Mouse (Mus musculus) embryonic facial prominence, embryonic 10.5 days (tissue): ENCODE results near the gene Nkd2. TPM values are rescaled to one million over a fixed set of nuclear protein-coding genes. Genes with fewer than 3 reads are reported as not detected.
A peak's percentile ranks its signal among the peaks of the same experiment; 100 is the strongest.

Source experiments
- DNase-seq: peaks from one replicate; pipeline ENCODE4 v3.0.0-alpha.2; 2017; ENCODE audit warnings: low spot score
- H3K27ac ChIP-seq: fragments of 300-500 bp; sonication (generic); replicated peaks from 2 replicates; pipeline ENCODE4 v1.5.1; 2016; ENCODE audit warnings: mild to moderate bottlenecking
- H3K27me3 ChIP-seq: fragments of 300-500 bp; sonication (generic); replicated peaks from 2 replicates; pipeline ENCODE4 v1.6.1; 2016; ENCODE audit warnings: low read depth, mild to moderate bottlenecking; ENCODE audit not compliant: poor library complexity, severe bottlenecking
- H3K36me3 ChIP-seq: fragments of 300-500 bp; sonication (generic); replicated peaks from 2 replicates; pipeline ENCODE4 v1.6.1; 2016; ENCODE audit warnings: mild to moderate bottlenecking, moderate library complexity
- H3K4me1 ChIP-seq: fragments of 300-500 bp; sonication (generic); 2 replicates; pipeline ENCODE4 v1.6.1; 2016
- H3K4me3 ChIP-seq: fragments of 300-500 bp; sonication (generic); 2 replicates; pipeline ENCODE4 v1.5.1; 2016; ENCODE audit warnings: mild to moderate bottlenecking, moderate library complexity
- H3K9me3 ChIP-seq: fragments of 300-500 bp; sonication (generic); 2 replicates; pipeline ENCODE4 v1.6.1; 2016; ENCODE audit warnings: mild to moderate bottlenecking
- WGBS: fragments of 180-500 bp; shearing (Covaris S2); methylation state at CpG from one replicate; pipeline ENCODE4 v1.1.7; 2016; 5-methylcytosine and 5-hydroxymethylcytosine counted together
- polyA plus RNA-seq: library from polyadenylated mRNA; unstranded; fragments of >200 nt; fragmentation: Nextera tagmentation; extraction: Ambion mirVana; gene quantifications from 2 replicates; pipeline ENCODE4 v1.2.1, GENCODE M21; 2016

Gene Nkd2
- 20.8 and 26.2 TPM in 2 replicates for polyA plus RNA-seq

GRCm38 (mm10) chr13:73847465-73847836 lies at the start of gene Nkd2:
Nkd2 (minus strand) TSS chr13:73847631.
- Histone ChIP-seq H3K4me3 (peak within 1 kb of the TSS; percentile 81), H3K9me3 (no peaks in the 10 kb centered on the region), H3K27me3 (peaks cover 47% of the 10 kb centered on the region), H3K27ac (peak within 1 kb of the TSS; percentile 86), H3K4me1 (peaks cover 36% of the 10 kb centered on the region), H3K36me3 (peaks cover 10% of the 10 kb centered on the region)
- DNase-seq, result peak; percentile 92
- under 1% methylated on average over 38 of the region's 38 CpGs for WGBS

GRCm38 (mm10) chr13:73892493-73893178 lies 45.2 kb upstream of the Nkd2 start:
- no peaks in the 10 kb centered on the region for H3K27me3 ChIP-seq
- H3K4me3 ChIP-seq, result no peak overlapping the region
- H3K27ac ChIP-seq, result peak overlapping the region; percentile 80
- 25% methylated on average over 6 of the region's 6 CpGs for WGBS
- DNase-seq, result peak; percentile 41
- H3K4me1 ChIP-seq, result peaks cover 36% of the 10 kb centered on the region
- no peaks in the 10 kb centered on the region for H3K9me3 ChIP-seq
- H3K36me3 ChIP-seq, result no peaks in the 10 kb centered on the region

- peaks cover 41% of the 10 kb centered on the region for H3K4me1 ChIP-seq
- 35% methylated on average over 4 of the region's 4 CpGs for WGBS
- H3K27ac ChIP-seq, result peak overlapping the region; percentile 76
- H3K36me3 ChIP-seq, result no peaks in the 10 kb centered on the region
- peak; percentile 78 for DNase-seq
- H3K27me3 ChIP-seq, result no peaks in the 10 kb centered on the region
- H3K4me3 ChIP-seq, result no peak overlapping the region
- no peaks in the 10 kb centered on the region for H3K9me3 ChIP-seq
These were observed 40.0 kb upstream of the Nkd2 start for GRCm38 (mm10) chr13:73887415-73887874.

GRCm38 (mm10) chr13:73886601-73887000 lies 39.2 kb upstream of the Nkd2 start:
- 44% methylated on average over 5 of the region's 5 CpGs for WGBS
- H3K4me3 ChIP-seq, result no peak overlapping the region
- no peaks in the 10 kb centered on the region for H3K27me3 ChIP-seq
- no peaks in the 10 kb centered on the region for H3K9me3 ChIP-seq
- peak overlapping the region; percentile 76 for H3K27ac ChIP-seq
- peaks cover 35% of the 10 kb centered on the region for H3K4me1 ChIP-seq
- DNase-seq, result peak; percentile 36
- H3K36me3 ChIP-seq, result no peaks in the 10 kb centered on the region

- H3K27ac ChIP-seq, result peak overlapping the region; percentile 76
- WGBS, result 75% methylated on average over 4 of the region's 4 CpGs
These were observed 38.6 kb upstream of the Nkd2 start for GRCm38 (mm10) chr13:73886066-73886465.

GRCm38 (mm10) chr13:73885656-73886055 lies 38.2 kb upstream of the Nkd2 start:
- Histone ChIP-seq H3K4me3 (no peak overlapping the region), H3K9me3 (no peaks in the 10 kb centered on the region), H3K27me3 (no peaks in the 10 kb centered on the region), H3K27ac (peak overlapping the region; percentile 76; the same call in 1 of the 2 replicates), H3K4me1 (peaks cover 40% of the 10 kb centered on the region), H3K36me3 (no peaks in the 10 kb centered on the region)
- DNase-seq, result no peak
- WGBS, result 85% methylated on average over 4 of the region's 4 CpGs

More at GRCm38 (mm10) chr13:73886066-73886465, 38.6 kb upstream of the Nkd2 start:
- Histone ChIP-seq H3K4me3 (no peak overlapping the region), H3K36me3 (no peaks in the 10 kb centered on the region), H3K4me1 (peaks cover 36% of the 10 kb centered on the region), H3K27me3 (no peaks in the 10 kb centered on the region), H3K9me3 (no peaks in the 10 kb centered on the region)
- no peak for DNase-seq

GRCm38 (mm10) chr13:73881347-73881746 lies 33.9 kb upstream of the Nkd2 start:
- 71% methylated on average over 8 of the region's 8 CpGs for WGBS
- Histone ChIP-seq H3K27me3 (no peaks in the 10 kb centered on the region), H3K9me3 (peaks cover 4% of the 10 kb centered on the region; the same call in 1 of the 2 replicates), H3K4me3 (no peak overlapping the region), H3K27ac (no peak overlapping the region), H3K36me3 (no peaks in the 10 kb centered on the region), H3K4me1 (peaks cover 20% of the 10 kb centered on the region)
- no peak for DNase-seq

- DNase-seq, result peak; percentile 35
- WGBS, result 83% methylated on average over 5 of the region's 5 CpGs
- H3K4me3 ChIP-seq, result no peak overlapping the region
- no peaks in the 10 kb centered on the region for H3K36me3 ChIP-seq
- H3K27ac ChIP-seq, result no peak overlapping the region
- H3K27me3 ChIP-seq, result no peaks in the 10 kb centered on the region
- H3K9me3 ChIP-seq, result peaks cover 4% of the 10 kb centered on the region; the same call in 1 of the 2 replicates
- peaks cover 10% of the 10 kb centered on the region for H3K4me1 ChIP-seq
These were observed 32.4 kb upstream of the Nkd2 start for GRCm38 (mm10) chr13:73879824-73880223.

- no peaks in the 10 kb centered on the region for H3K9me3 ChIP-seq
- H3K27ac ChIP-seq, result no peak overlapping the region
- H3K4me3 ChIP-seq, result no peak overlapping the region
- H3K4me1 ChIP-seq, result peaks cover 10% of the 10 kb centered on the region
- H3K36me3 ChIP-seq, result no peaks in the 10 kb centered on the region
- H3K27me3 ChIP-seq, result no peaks in the 10 kb centered on the region
- WGBS, result 76% methylated on average over 2 of the region's 2 CpGs
- DNase-seq, result no peak
These were observed 24.7 kb upstream of the Nkd2 start for GRCm38 (mm10) chr13:73872159-73872558.

GRCm38 (mm10) chr13:73846589-73847464 lies 604 bp downstream of the Nkd2 start:
- H3K36me3 ChIP-seq, result peaks cover 15% of the 10 kb centered on the region
- H3K9me3 ChIP-seq, result no peaks in the 10 kb centered on the region
- H3K27me3 ChIP-seq, result peaks cover 47% of the 10 kb centered on the region
- no peak for DNase-seq
- H3K4me1 ChIP-seq, result peaks cover 36% of the 10 kb centered on the region
- 1% methylated on average over 65 of the region's 65 CpGs for WGBS
- H3K27ac ChIP-seq, result peak overlapping the region; percentile 86
- H3K4me3 ChIP-seq, result peak overlapping the region; percentile 81

GRCm38 (mm10) chr13:73842696-73843095 lies 4.7 kb downstream of the Nkd2 start:
- peaks cover 32% of the 10 kb centered on the region for H3K36me3 ChIP-seq

GRCm38 (mm10) chr13:73839740-73840139 lies 7.7 kb downstream of the Nkd2 start:
- Histone ChIP-seq H3K9me3 (no peaks in the 10 kb centered on the region), H3K4me1 (peaks cover 54% of the 10 kb centered on the region), H3K27ac (no peak overlapping the region), H3K27me3 (peaks cover 3% of the 10 kb centered on the region), H3K36me3 (peaks cover 35% of the 10 kb centered on the region), H3K4me3 (no peak overlapping the region)
- DNase-seq, result peak; percentile 24
- 67% methylated on average over 4 of the region's 4 CpGs for WGBS

More at GRCm38 (mm10) chr13:73842696-73843095, 4.7 kb downstream of the Nkd2 start:
- Histone ChIP-seq H3K4me1 (peaks cover 53% of the 10 kb centered on the region), H3K27ac (no peak overlapping the region), H3K4me3 (no peak overlapping the region), H3K9me3 (no peaks in the 10 kb centered on the region), H3K27me3 (peaks cover 32% of the 10 kb centered on the region)
- no peak for DNase-seq
